Mouse (Mus musculus) retina, postnatal 1 day (tissue): ENCODE measurements around the gene Nav1.

ENCODE experiments used
- DNase-seq: peaks from one replicate; pipeline ENCODE4 v3.0.0-alpha.2; 2012

Nav1 gene

DNA sequence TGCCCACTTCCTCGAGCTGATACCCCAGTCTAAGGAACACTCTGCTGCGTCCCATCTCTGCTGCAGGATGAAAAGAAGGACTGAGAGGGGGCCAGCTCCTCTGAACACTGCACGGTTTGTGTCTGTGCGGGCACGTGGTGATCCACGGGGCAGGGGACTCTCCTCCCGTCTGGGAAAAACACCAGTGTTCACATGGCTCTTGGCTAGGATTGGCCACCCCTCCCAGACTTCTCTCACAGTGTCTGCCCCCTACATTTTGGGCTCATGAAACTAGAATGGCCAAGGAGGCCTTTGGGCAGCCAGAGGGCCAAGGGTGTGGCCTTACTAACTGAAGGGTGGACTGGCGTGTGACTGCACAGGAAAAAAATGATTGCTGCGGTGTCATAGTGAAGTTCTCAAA is 125.4 kb downstream of the Nav1 start:
- no peak for DNase-seq

DNA sequence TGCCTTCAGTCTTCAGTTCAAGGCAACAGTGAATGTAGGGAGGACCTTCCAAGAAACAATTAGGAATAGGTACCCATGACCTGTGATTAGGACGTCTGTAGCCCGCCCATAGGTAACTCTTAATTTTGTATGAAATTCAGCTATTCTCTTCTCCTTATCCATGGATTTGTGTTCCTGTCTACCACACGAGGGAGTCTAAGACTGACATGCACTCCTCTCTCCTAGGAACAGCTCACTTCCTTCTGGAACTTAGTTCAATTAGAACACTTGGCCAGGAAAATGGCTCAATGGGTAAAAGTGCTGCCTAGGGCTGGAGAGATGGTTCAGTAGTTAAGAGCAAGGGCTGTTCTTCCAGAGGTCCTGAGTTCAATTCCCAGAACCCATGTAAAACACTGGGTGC is 126.3 kb downstream of the Nav1 start:
- no peak for DNase-seq

- DNase-seq, result no peak
Observed at GRCm38 (mm10) chr1:135475571-135475895, 131.6 kb downstream of the Nav1 start.

- no peak for DNase-seq
Observed at GRCm38 (mm10) chr1:135474861-135475570, 132.1 kb downstream of the Nav1 start.

DNA sequence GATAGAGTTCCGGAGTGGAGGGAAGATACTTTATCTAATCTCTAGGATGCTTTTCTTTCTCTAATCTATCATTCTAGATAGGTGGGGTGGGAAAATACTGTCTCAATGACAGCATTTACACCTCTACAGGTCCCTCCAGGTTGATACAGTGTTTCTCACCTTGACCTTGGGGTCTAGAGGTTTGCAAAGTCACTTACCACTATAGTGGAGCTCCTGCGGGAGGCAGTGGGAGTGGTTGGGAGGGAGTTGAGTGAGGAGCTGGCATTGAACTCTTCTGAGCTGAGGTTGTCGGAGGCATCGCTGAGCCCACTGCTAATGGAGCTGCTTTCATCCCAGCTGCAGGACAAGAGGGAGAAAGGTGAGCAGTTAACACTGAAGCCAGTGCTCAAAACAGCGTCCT is 134.6 kb downstream of the Nav1 start:
- no peak for DNase-seq

- DNase-seq, result no peak
Observed at GRCm38 (mm10) chr1:135471742-135472141, 135.4 kb downstream of the Nav1 start.

DNA sequence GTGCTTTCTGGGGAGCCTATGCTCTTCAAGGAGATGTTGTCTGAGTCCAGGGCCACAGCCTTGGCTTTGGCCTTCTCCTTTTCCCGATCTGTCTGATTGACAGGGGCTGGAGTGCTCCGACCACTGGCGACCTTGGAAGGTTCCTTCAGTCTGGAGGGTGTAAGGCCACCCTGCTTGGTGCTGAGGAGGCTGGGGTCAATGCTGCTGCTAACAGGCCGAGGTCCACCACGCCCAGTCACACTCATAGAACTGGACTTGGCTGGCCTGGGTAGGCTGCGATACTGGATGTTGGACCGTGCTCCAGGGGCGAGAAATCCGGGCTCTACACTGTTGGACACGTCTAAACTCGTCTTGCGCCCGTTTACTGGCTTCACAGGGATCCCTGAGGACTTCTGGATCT is 136.5 kb downstream of the Nav1 start:
- no peak for DNase-seq

GRCm38 (mm10) chr1:135467462-135467861 is 139.6 kb downstream of the Nav1 start:
- no peak for DNase-seq

DNA sequence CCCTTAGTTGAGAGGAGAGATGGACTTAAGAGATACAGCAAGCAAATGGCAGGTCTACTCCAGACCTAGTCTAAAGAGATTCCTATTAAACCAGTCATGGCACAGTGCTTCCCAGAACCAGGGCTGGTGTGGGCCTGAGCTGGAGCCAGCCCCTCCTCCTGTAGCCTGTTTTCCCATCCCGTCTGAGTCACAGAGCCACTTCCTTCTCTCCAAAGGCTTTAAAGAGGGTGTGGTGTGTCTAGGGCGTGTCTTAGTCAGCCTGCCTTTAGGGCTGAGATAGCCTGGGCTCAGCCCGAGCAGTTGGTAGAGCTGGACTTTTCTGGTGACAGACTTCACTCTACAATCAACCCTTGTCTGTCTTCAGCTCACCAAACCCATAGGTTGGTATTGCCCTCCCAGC is 140.2 kb downstream of the Nav1 start:
- no peak for DNase-seq

DNA sequence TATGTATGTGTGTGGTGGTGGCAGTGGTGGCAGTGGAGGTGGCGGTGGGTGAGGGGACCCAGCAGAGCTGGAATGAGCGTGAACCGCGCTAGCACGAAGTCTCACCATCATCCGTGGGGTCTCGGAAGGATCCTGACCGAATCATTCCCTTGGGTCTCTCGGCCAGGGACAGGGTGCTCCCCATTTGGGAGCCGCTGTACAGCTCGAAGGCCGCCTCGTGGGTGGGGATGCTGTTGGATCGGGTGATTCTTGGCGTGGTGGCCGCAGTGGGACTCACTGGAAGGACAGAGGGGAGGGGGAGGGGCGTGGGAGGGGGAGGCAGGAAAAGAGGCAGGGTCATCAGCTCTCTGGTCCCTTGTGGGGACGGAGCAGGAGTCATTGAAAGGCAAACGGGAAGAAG is 141.4 kb downstream of the Nav1 start:
- DNase-seq, result no peak

- DNase-seq, result no peak
Observed at GRCm38 (mm10) chr1:135462736-135463135, 144.4 kb downstream of the Nav1 start.

GRCm38 (mm10) chr1:135462304-135462703 is 144.8 kb downstream of the Nav1 start:
- DNase-seq, result no peak

DNA sequence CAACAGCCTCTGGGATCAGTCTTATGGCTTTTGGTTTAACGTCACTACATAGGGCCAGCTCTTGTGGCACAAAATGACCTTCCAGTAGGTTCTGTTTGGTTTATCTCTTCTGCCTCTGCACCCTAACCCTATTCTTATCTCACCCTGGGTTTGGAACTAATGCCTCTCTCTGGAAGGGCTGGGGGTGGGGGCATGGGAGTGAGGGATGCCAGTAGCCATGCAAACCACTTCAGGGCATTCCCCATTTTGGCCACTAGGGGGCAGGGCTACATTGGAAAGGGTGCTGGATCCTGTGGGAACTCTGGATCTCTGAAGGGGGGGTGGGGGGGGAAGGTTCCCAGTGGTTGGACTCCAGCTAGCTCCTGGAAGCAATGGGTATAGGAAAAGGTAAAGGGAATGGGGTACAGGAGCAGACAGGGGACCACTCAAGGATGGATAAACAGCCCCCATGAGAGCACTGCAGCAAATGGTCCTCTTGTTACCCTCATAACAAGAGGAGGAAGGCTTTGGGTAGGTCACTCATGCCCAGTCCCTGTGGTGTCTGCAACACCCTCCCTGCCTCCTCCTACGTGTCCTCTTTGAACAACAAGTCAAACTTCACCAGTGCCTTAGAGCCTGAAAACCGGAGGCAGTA is 145.9 kb downstream of the Nav1 start:
- peak; percentile 83 for DNase-seq

DNA sequence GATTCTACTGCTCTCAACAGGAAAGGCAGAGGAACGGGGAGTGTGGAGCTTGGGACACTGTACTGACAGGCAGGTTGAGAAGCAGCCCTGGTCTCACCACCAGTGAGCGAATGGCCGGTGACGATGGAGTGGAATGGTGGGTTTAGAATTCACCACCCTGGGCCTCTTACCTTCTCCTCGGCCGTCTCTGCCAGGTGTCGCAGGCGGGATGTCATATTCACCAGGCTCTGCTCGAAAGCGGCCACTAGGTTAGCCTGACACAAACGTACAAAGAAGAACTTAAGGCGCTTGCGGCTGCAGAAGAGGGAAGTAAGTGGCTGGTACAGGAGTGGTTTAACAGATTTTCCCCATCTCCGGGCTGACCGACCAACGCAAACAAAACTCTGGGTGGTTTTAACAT is 146.6 kb downstream of the Nav1 start:
- no peak for DNase-seq

DNA sequence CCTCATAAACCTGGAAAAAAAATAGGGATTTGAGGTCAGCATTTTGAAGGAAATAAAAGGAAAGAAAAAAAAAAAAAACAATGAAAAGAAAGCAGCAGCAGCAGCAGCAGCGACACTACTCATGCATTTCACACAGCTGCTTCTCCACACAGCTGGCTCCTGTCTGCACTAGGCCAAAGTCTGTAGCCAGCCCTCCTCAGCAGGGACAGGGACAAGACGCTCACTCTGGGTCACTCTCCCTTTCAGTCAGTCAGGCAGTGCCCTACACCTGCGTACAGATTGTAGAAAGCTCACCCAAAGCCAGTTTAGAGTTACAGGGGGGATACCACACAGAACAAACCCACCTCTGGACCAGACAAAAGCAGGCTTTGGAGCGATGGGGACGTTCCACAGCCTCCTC is 149.2 kb downstream of the Nav1 start:
- no peak for DNase-seq

GRCm38 (mm10) chr1:135452259-135452658 is 154.8 kb downstream of the Nav1 start:
- DNase-seq, result peak; percentile 63

GRCm38 (mm10) chr1:135451419-135451818 is 155.7 kb downstream of the Nav1 start:
- DNase-seq, result no peak

DNA sequence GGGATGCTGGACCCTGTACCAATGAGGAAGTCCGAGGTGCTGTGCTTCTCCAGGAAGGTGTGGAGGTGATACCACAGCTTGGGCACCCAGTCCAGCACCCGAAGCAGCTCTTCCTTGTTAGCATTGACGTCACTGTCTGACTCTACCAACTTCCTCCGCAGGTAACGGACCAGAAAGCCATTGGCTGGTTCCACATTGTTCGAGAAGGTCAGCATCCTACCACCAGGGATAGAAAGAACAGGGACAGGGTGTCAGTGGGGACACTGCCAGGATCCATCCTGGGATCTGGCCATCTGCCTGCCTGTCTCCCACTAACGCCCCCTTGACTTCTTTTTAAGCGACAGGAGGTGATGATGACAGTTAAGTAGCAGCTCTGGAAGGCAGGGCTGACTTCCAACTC is 157.2 kb downstream of the Nav1 start:
- DNase-seq, result no peak

GRCm38 (mm10) chr1:135448940-135449339 is 158.2 kb downstream of the Nav1 start:
- DNase-seq, result no peak

DNA sequence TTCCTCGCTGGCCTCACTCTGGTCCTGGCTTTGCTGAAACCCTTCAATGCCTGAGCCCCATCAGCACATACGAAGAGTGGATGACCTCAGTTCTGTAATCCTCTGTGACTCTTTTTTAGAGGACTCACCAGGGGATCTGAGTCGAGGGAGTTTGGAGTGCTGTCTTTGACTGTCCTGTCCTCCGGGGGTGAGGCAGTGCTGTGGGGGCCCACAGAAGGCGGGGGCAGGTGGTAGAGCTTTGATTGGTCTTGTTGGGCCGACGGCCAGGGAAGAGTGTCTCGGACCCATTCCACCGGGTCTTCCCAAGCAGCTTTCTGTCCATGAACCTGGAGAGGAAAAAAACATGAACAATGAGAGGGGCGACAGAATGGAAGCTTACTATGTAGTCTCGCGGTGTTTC is 163.6 kb downstream of the Nav1 start:
- DNase-seq, result no peak

- DNase-seq, result no peak
Observed at GRCm38 (mm10) chr1:135441861-135442260, 165.2 kb downstream of the Nav1 start.

DNA sequence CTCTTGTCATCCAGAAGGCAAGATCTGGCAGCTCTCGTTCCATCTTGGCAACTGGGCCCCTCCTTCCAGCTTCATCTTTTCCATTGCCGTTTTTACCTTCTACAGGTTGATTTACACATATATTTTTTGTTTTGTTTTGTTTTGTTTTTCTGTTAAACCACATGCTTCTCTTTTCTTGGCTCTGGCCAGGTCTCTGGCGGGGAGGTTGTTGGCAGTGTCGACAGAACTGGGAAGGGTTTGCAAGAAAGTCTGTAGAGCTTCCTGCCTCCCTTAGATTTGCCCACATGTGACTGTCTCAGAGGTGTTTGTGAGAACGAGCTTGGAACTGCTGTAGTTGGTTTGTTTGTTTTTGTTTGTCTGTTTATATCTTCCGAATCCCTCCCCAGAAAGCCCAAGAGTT is 166.1 kb downstream of the Nav1 start:
- DNase-seq, result no peak

DNA sequence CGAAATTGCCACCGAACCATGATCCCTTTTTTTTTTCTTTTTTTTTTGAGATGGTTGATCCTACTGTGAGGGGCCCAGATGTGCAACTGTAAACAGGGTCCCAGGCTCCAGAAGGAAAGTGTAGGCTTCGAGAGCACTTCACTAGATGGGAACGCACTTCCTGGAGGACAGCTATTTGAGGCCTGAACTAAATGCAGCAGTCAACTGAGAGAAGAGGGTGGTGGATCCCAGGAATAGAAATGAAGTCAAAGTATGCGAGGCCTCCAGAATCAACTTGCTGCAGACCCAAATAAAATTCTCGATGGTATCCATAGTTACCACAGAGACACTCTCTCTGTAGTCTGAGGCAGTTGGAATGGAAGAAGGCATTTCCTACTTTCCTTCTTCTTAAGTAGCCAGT is 168.3 kb downstream of the Nav1 start:
- no peak for DNase-seq

DNA sequence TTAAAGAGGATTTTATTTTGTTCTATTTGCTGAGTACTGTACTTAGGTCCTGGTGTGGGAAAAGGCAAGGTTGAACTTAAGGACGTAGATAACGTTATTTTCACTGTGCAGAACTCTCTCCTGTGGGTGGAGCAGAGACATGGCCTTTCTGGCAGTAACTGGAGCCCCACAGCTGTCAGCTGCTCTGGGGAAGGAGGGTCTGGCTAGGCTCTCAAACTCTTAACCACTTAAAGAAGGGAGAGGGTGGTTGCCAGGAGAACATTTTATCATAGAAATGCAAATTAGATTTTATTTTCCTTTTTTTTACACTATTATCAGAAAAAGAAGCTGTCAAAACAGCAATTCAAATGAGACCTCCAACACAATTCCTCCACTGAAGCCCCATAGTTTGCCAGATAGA is 171.3 kb downstream of the Nav1 start:
- DNase-seq, result no peak

- no peak for DNase-seq
Observed at GRCm38 (mm10) chr1:135430669-135431017, 176.5 kb downstream of the Nav1 start.
